Mouse (Mus musculus) G1E (cell line): ENCODE measurements around the gene Ptprm.

Source experiments
- CTCF ChIP-seq: IDR thresholded peaks from 2 replicates; pipeline ENCODE4 v1.5.1; 2012; ENCODE audit warnings: low read depth, low read length, inconsistent platforms, mixed read lengths
- GATA1 ChIP-seq: IDR thresholded peaks from 2 replicates; pipeline ENCODE4 v1.6.1; 2012; ENCODE audit warnings: borderline replicate concordance, low read length, inconsistent platforms, mixed read lengths
- POLR2AphosphoS5 ChIP-seq: IDR thresholded peaks from 2 replicates; pipeline ENCODE4 v1.6.1; 2012; ENCODE audit warnings: low read depth, low read length, inconsistent platforms; ENCODE audit not compliant: insufficient replicate concordance
- TAL1 ChIP-seq: conservative IDR thresholded peaks from 2 replicates; pipeline ENCODE4 v1.6.1; 2012; ENCODE audit warnings: low read depth, low read length, inconsistent platforms, mixed read lengths

DNA sequence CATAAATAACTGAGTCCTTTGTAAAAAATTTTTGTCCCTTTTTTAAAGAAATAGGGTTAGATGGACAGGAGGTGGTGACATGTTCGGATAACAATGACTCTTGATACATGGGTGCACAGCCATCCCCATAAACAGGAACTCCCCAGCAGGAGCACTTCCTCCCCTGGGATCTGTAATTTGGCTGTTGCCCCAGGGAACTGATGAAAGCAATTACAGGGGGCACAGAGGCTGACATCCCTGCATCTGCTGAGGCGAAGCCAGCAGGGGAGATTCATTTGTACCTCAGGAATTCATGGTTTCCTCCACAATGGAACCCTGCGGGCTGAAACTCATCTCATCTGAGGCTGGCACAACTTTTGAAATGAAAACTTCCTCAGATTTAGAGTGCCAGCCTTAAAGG lies 140.5 kb downstream of the Ptprm start:
- TF ChIP-seq GATA1: no peak
- no peak for TF ChIP-seq CTCF
- no peak for TF ChIP-seq TAL1
- TF ChIP-seq POLR2AphosphoS5: no peak
